Mouse (Mus musculus): ENCODE measurements around the gene U90926. TPM values are rescaled to one million over a fixed set of nuclear protein-coding genes. Genes with fewer than 3 reads are reported as not detected.
"Not testable (repeated sequence)": the region's sequence is repeated elsewhere in the genome, so short reads cannot be mapped to it uniquely, and the experiment has no call there.

The U90926 gene
- polyA plus RNA-seq, 2 experiments from 2014 or later = not detected

GRCm38 (mm10) chr5:92212231-92212630, 3.0 kb downstream of the U90926 start:
- no peak for ATAC-seq

GRCm38 (mm10) chr5:92210205-92210604, 5.0 kb downstream of the U90926 start:
- ATAC-seq = no peak

GRCm38 (mm10) chr5:92206121-92206520, 9.1 kb downstream of the U90926 start:
- ATAC-seq = no peak

GRCm38 (mm10) chr5:92205706-92206105, 9.5 kb downstream of the U90926 start:
- no peak for ATAC-seq

- ATAC-seq = peak; percentile 18
Measured at GRCm38 (mm10) chr5:92205184-92205583, 10.0 kb downstream of the U90926 start.

- peak; percentile 65 for ATAC-seq
Measured at GRCm38 (mm10) chr5:92204162-92205036, 10.8 kb downstream of the U90926 start.

- no peak for ATAC-seq
Measured at GRCm38 (mm10) chr5:92198266-92198665, 16.9 kb downstream of the U90926 start.

- no peak for ATAC-seq
Measured at GRCm38 (mm10) chr5:92196895-92197811, 18.1 kb downstream of the U90926 start.

GRCm38 (mm10) chr5:92195716-92196115, 19.5 kb downstream of the U90926 start:
- not testable (repeated sequence) for ATAC-seq

GRCm38 (mm10) chr5:92188881-92189483, 26.2 kb downstream of the U90926 start:
- ATAC-seq = no peak

- no peak for ATAC-seq
Measured at GRCm38 (mm10) chr5:92183071-92183830, 32.0 kb downstream of the U90926 start.

- no peak for ATAC-seq
Measured at GRCm38 (mm10) chr5:92165976-92166375, 49.2 kb downstream of the U90926 start.

Other genes with a start within 250 kb of the U90926 start
- gene Odaph, start 227.9 kb downstream of the U90926 start, polyA plus RNA-seq (2017; shearing (Covaris generic)) = not detected
- gene Cdkl2, start 171.5 kb downstream of the U90926 start, polyA plus RNA-seq (2017; shearing (Covaris generic)) = 1 to 10 TPM; 1.4 to 2.1 TPM
- 100 to 1,000 TPM; 210 to 252 TPM for gene G3bp2, start 131.7 kb downstream of the U90926 start, polyA plus RNA-seq (2017; shearing (Covaris generic))
- 10 to 100 TPM; 35.5 to 36.5 TPM for gene Uso1, start 77.5 kb downstream of the U90926 start, polyA plus RNA-seq (2017; shearing (Covaris generic))
- gene Ppef2, start 40.9 kb upstream of the U90926 start, polyA plus RNA-seq (2017; shearing (Covaris generic)) = under 1 TPM in 1 of 2 experiments, not detected in 1; 0.27 TPM
- 10 to 100 TPM; 11.1 to 11.8 TPM for gene Naaa, start 62.8 kb upstream of the U90926 start, polyA plus RNA-seq (2017; shearing (Covaris generic))
- gene Sdad1, start 95.1 kb upstream of the U90926 start, polyA plus RNA-seq (2017; shearing (Covaris generic)) = 10 to 100 TPM; 41.8 to 62.4 TPM
- under 1 TPM in 1 of 2 experiments, not detected in 1; 0.26 TPM for gene Cxcl9, start 112.7 kb upstream of the U90926 start, polyA plus RNA-seq (2017; shearing (Covaris generic))
- 10 to 100 TPM in 1 of 2 experiments, 1 to 10 TPM in 1; 9.2 to 11.0 TPM for gene Art3, start 116.4 kb upstream of the U90926 start, polyA plus RNA-seq (2017; shearing (Covaris generic))
- gene Cxcl10, start 133.5 kb upstream of the U90926 start, polyA plus RNA-seq (2017; shearing (Covaris generic)) = 10 to 100 TPM; 12.1 to 23.6 TPM
- 10 to 100 TPM; 41.3 to 42.7 TPM for gene Nup54, start 219.8 kb upstream of the U90926 start, polyA plus RNA-seq (2017; shearing (Covaris generic))